Mouse (Mus musculus): ENCODE data around the gene Gm20388. TPM values are rescaled to one million over a fixed set of nuclear protein-coding genes. Genes with fewer than 3 reads are reported as not detected.

Gm20388 gene
- polyA plus RNA-seq, 1 experiment from 2014 or later = 2.5 TPM

GRCm38 (mm10) chr8:123880821-123881350 is 3970.2 kb downstream of the Gm20388 start:
- WGBS = 58% methylated on average over 4 of the region's 4 CpGs
- DNase-seq (ENCODE audit: low spot score) = no peak

DNA sequence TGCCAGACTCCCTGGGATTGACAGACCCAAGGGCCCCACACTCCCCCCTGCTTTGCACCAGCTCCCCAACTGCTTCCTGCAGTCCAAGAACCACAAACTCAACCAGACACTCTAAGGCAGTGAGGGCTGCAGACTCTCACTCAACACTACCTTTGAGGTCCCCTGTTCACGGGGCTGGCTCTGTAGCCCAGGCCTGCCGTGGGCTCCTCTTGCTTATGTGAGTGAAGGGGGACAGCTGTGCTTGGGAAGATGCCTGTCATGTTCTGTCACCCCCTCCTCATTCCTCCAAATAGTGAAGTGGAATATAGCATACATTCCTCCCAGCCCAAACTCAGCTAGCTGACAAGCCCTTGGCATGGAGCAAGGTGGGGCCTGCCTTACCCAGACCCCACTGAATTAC is 3971.8 kb downstream of the Gm20388 start:
- Histone ChIP-seq H3K27ac (no peak overlapping the region), H3K36me3 (no peaks in the 10 kb centered on the region), H3K9me3 (replicated peaks) (no peaks in the 10 kb centered on the region), H3K27me3 (ENCODE audit: low read depth, poor library complexity, severe bottlenecking) (peaks cover 42% of the 10 kb centered on the region), H3K4me1 (peaks cover 11% of the 10 kb centered on the region), H3K4me3 (no peak overlapping the region)
- 79% methylated on average over 2 of the region's 2 CpGs for WGBS
- no peak for DNase-seq (ENCODE audit: low spot score)

More at GRCm38 (mm10) chr8:123880821-123881350, 3970.2 kb downstream of the Gm20388 start:
- Histone ChIP-seq H3K36me3 (no peaks in the 10 kb centered on the region), H3K4me3 (no peak overlapping the region), H3K4me1 (peaks cover 18% of the 10 kb centered on the region), H3K9me3 (replicated peaks) (no peaks in the 10 kb centered on the region), H3K27ac (no peak overlapping the region), H3K27me3 (ENCODE audit: low read depth, poor library complexity, severe bottlenecking) (peaks cover 30% of the 10 kb centered on the region)

- no peak overlapping the region for H3K27ac ChIP-seq
- peaks cover 42% of the 10 kb centered on the region for H3K27me3 ChIP-seq (ENCODE audit: low read depth, poor library complexity, severe bottlenecking)
- no peaks in the 10 kb centered on the region for H3K9me3 ChIP-seq (replicated peaks)
- WGBS = 73% methylated on average over 4 of the region's 4 CpGs
- H3K36me3 ChIP-seq = no peaks in the 10 kb centered on the region
- H3K4me1 ChIP-seq = peaks cover 10% of the 10 kb centered on the region
- H3K4me3 ChIP-seq = no peak overlapping the region
- DNase-seq (ENCODE audit: low spot score) = no peak
Observed at GRCm38 (mm10) chr8:123883094-123883493, 3972.5 kb downstream of the Gm20388 start.

- Histone ChIP-seq H3K27me3 (ENCODE audit: low read depth, poor library complexity, severe bottlenecking) (peaks cover 49% of the 10 kb centered on the region), H3K9me3 (replicated peaks) (no peaks in the 10 kb centered on the region), H3K4me1 (peaks cover 10% of the 10 kb centered on the region), H3K4me3 (no peak overlapping the region), H3K36me3 (no peaks in the 10 kb centered on the region), H3K27ac (no peak overlapping the region)
- DNase-seq (ENCODE audit: low spot score) = no peak
- 6% methylated on average over 14 of the region's 14 CpGs for WGBS
Observed at GRCm38 (mm10) chr8:123884721-123885565, 3974.3 kb downstream of the Gm20388 start.

- no peaks in the 10 kb centered on the region for H3K9me3 ChIP-seq (replicated peaks)
- no peak for DNase-seq (ENCODE audit: low spot score)
- no peaks in the 10 kb centered on the region for H3K36me3 ChIP-seq
- H3K4me1 ChIP-seq = peaks cover 20% of the 10 kb centered on the region
- H3K27ac ChIP-seq = no peak overlapping the region
- 95% methylated on average over 4 of the region's 4 CpGs for WGBS
- peaks cover 71% of the 10 kb centered on the region for H3K27me3 ChIP-seq (ENCODE audit: low read depth, poor library complexity, severe bottlenecking)
- no peak overlapping the region for H3K4me3 ChIP-seq
Observed at GRCm38 (mm10) chr8:123887163-123887562, 3976.5 kb downstream of the Gm20388 start.

GRCm38 (mm10) chr8:123887956-123888355 is 3977.3 kb downstream of the Gm20388 start:
- no peak for DNase-seq (ENCODE audit: low spot score)
- H3K4me3 ChIP-seq = no peak overlapping the region
- 93% methylated on average over 2 of the region's 2 CpGs for WGBS
- no peaks in the 10 kb centered on the region for H3K36me3 ChIP-seq
- H3K27me3 ChIP-seq (ENCODE audit: low read depth, poor library complexity, severe bottlenecking) = peaks cover 78% of the 10 kb centered on the region
- H3K9me3 ChIP-seq (replicated peaks) = no peaks in the 10 kb centered on the region
- peaks cover 28% of the 10 kb centered on the region for H3K4me1 ChIP-seq
- no peak overlapping the region for H3K27ac ChIP-seq

- Histone ChIP-seq H3K4me3 (no peak overlapping the region), H3K4me1 (peaks cover 26% of the 10 kb centered on the region), H3K36me3 (no peaks in the 10 kb centered on the region), H3K9me3 (replicated peaks) (no peaks in the 10 kb centered on the region), H3K27ac (no peak overlapping the region), H3K27me3 (ENCODE audit: low read depth, poor library complexity, severe bottlenecking) (peaks cover 78% of the 10 kb centered on the region)
- no peak for DNase-seq (ENCODE audit: low spot score)
- WGBS = 81% methylated on average over 4 of the region's 4 CpGs
Observed at GRCm38 (mm10) chr8:123889797-123890196, 3979.2 kb downstream of the Gm20388 start.

GRCm38 (mm10) chr8:123891271-123891670 is 3980.6 kb downstream of the Gm20388 start:
- peak; percentile 84 for DNase-seq (ENCODE audit: low spot score)
- H3K36me3 ChIP-seq = no peaks in the 10 kb centered on the region
- H3K9me3 ChIP-seq (replicated peaks) = no peaks in the 10 kb centered on the region
- no peak overlapping the region for H3K27ac ChIP-seq
- H3K4me3 ChIP-seq = peak overlapping the region; percentile 37
- under 1% methylated on average over 11 of the region's 11 CpGs for WGBS
- peaks cover 78% of the 10 kb centered on the region for H3K27me3 ChIP-seq (ENCODE audit: low read depth, poor library complexity, severe bottlenecking)
- H3K4me1 ChIP-seq = peaks cover 23% of the 10 kb centered on the region

DNA sequence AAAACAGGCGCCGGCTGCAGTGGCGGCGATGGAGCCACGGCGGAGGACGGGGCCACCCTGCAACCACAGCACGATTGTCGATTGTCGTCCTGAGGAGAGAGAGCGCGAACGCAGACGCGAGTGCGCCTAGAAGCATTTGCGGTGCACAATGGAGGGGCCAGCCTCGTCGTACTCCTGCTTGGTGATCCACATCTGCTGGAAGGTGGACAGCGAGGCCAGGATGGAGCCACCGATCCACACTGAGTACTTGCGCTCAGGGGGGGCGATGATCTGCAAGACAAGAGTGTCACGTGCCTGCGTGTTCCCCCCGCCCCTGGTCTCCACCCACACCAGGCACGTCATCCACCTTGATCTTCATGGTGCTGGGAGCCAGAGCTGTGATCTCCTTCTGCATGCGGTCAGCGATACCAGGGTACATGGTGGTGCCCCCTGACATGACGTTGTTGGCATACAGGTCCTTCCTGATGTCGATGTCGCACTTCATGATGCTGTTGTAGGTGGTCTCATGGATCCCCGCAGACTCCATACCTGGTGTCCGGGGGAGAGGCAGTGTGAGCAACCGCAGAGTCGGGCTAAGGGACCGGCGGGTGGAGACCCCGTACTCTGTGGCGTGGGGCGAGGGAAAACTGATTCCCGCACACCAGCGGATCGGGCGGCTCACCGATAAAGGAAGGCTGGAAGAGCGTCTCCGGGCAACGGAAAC is 3981.4 kb downstream of the Gm20388 start:
- no peak overlapping the region for H3K27ac ChIP-seq
- H3K4me3 ChIP-seq = peak overlapping the region; percentile 37
- H3K4me1 ChIP-seq = peaks cover 23% of the 10 kb centered on the region
- H3K36me3 ChIP-seq = no peaks in the 10 kb centered on the region
- 1% methylated on average over 49 of the region's 49 CpGs for WGBS
- H3K27me3 ChIP-seq (ENCODE audit: low read depth, poor library complexity, severe bottlenecking) = peaks cover 78% of the 10 kb centered on the region
- no peaks in the 10 kb centered on the region for H3K9me3 ChIP-seq (replicated peaks)
- peak; percentile 39 for DNase-seq (ENCODE audit: low spot score)

DNA sequence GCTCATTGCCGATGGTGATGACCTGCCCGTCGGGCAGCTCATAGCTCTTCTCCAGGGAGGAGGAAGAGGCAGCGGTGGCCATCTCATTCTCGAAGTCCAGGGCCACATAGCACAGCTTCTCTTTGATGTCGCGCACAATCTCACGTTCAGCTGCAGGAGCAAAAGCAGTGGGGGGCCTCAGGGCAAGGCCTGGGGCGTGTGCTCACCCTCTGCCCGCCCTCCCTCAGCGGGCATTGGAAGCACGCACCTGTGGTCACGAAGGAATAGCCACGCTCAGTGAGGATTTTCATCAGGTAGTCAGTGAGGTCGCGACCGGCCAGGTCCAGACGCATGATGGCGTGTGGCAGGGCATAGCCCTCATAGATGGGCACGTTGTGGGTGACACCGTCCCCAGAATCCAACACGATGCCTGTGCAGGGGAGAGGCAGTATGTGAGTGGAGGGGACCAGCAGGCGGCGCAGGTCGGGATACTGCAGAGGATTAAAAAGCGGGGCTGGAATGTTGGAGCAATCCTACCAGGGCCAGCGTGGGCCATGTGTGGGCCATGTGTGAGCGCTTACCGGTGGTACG is 3982.0 kb downstream of the Gm20388 start:
- H3K4me1 ChIP-seq = peaks cover 23% of the 10 kb centered on the region
- H3K36me3 ChIP-seq = peaks cover 3% of the 10 kb centered on the region; the same call in 1 of the 2 replicates
- H3K27ac ChIP-seq = no peak overlapping the region
- H3K9me3 ChIP-seq (replicated peaks) = no peaks in the 10 kb centered on the region
- WGBS = 16% methylated on average over 30 of the region's 30 CpGs
- H3K4me3 ChIP-seq = peak overlapping the region; percentile 37
- H3K27me3 ChIP-seq (ENCODE audit: low read depth, poor library complexity, severe bottlenecking) = peaks cover 84% of the 10 kb centered on the region
- DNase-seq (ENCODE audit: low spot score) = peak; percentile 51

DNA sequence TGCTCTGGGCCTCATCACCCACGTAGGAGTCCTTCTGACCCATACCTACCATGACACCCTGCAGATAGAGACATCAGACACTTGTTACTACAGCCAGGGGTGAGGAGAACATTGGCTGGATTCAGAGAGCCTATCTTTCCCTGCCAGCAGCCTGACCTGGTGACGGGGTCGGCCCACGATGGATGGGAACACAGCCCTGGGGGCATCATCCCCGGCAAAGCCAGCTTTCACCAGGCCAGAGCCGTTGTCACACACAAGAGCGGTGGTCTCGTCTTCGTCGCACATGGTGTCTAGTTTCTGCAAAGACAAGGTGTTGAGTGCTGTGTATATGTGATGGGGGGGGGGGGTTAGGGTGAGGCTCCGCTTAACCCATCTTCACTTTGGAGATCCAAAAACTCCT is 3982.8 kb downstream of the Gm20388 start:
- no peak for DNase-seq (ENCODE audit: low spot score)
- H3K9me3 ChIP-seq (replicated peaks) = no peaks in the 10 kb centered on the region
- H3K36me3 ChIP-seq = peaks cover 8% of the 10 kb centered on the region
- 75% methylated on average over 11 of the region's 11 CpGs for WGBS
- H3K27ac ChIP-seq = no peak overlapping the region
- peaks cover 20% of the 10 kb centered on the region for H3K4me1 ChIP-seq
- H3K27me3 ChIP-seq (ENCODE audit: low read depth, poor library complexity, severe bottlenecking) = peaks cover 84% of the 10 kb centered on the region
- H3K4me3 ChIP-seq = no peak overlapping the region

GRCm38 (mm10) chr8:123894502-123895097 is 3984.0 kb downstream of the Gm20388 start, which contains the start of gene Acta1:
Gene Acta1 (minus strand): TSS chr8:123894751.
- Histone ChIP-seq H3K36me3 (peaks cover 20% of the 10 kb centered on the region), H3K27ac (no peak within 1 kb of the TSS), H3K9me3 (replicated peaks) (no peaks in the 10 kb centered on the region), H3K4me3 (no peak within 1 kb of the TSS), H3K27me3 (ENCODE audit: low read depth, poor library complexity, severe bottlenecking) (peaks cover 80% of the 10 kb centered on the region), H3K4me1 (peaks cover 20% of the 10 kb centered on the region)
- 27% methylated on average over 15 of the region's 15 CpGs for WGBS
- no peak for DNase-seq (ENCODE audit: low spot score)
